Mouse (Mus musculus) kidney, adult 2 months (tissue): ENCODE results near the gene 9130019O22Rik. TPM values are rescaled to one million over a fixed set of nuclear protein-coding genes. Genes with fewer than 3 reads are reported as not detected.
"Not testable (repeated sequence)": the region's sequence is repeated elsewhere in the genome, so short reads cannot be mapped to it uniquely, and the experiment has no call there.

Source experiments
- DNase-seq: peaks from one replicate; pipeline ENCODE4 v3.0.0; 2021
- H3K27ac ChIP-seq: fragments of 200-500 bp; 2 replicates; pipeline ENCODE4 v1.5.1; 2012; ENCODE audit warnings: low read depth, low read length, control low read depth, inconsistent platforms; ENCODE audit not compliant: insufficient read depth
- H3K27me3 ChIP-seq: fragments of 200-500 bp; replicated peaks from 2 replicates; pipeline ENCODE4 v1.6.1; 2012; ENCODE audit warnings: mild to moderate bottlenecking, moderate library complexity, low read length, inconsistent platforms; ENCODE audit not compliant: control insufficient read depth, insufficient read depth
- H3K36me3 ChIP-seq: fragments of 200-500 bp; 2 replicates; pipeline ENCODE4 v1.6.1; 2012; ENCODE audit warnings: mild to moderate bottlenecking, moderate library complexity, low read length, inconsistent platforms; ENCODE audit not compliant: control insufficient read depth, insufficient read depth
- H3K4me1 ChIP-seq: fragments of 200-500 bp; 2 replicates; pipeline ENCODE4 v1.6.1; 2011; ENCODE audit warnings: low read length; ENCODE audit not compliant: control insufficient read depth, insufficient read depth
- H3K4me3 ChIP-seq: fragments of 200-500 bp; 2 replicates; pipeline ENCODE4 v1.5.1; 2011; ENCODE audit warnings: mild to moderate bottlenecking, low read depth, low read length, control low read depth; ENCODE audit not compliant: insufficient read depth
- CTCF ChIP-seq: fragments of 200-500 bp; conservative IDR thresholded peaks from 2 replicates; pipeline ENCODE4 v1.5.1; 2011; ENCODE audit warnings: low read depth, mild to moderate bottlenecking, control low read depth, low read length, moderate library complexity, mixed read lengths; ENCODE audit not compliant: insufficient read depth, insufficient read length
- POLR2A ChIP-seq: fragments of 200-500 bp; IDR thresholded peaks from one replicate; pipeline ENCODE4 v1.6.1; 2011; ENCODE audit warnings: low read depth, low read length, control low read depth
- WGBS: fragments of 180-500 bp; shearing (Covaris S2); methylation state at CpG from one replicate; pipeline ENCODE4 v1.1.7; 2018; 5-methylcytosine and 5-hydroxymethylcytosine counted together
- polyA plus RNA-seq: library from polyadenylated mRNA; depleted of rRNA; stranded (reverse); fragments of >200 nt; gene quantifications from 2 replicates; pipeline ENCODE4 v1.2.3, GENCODE M21; 2012

9130019O22Rik gene
- polyA plus RNA-seq, 1 experiment: 3.3 TPM

DNA sequence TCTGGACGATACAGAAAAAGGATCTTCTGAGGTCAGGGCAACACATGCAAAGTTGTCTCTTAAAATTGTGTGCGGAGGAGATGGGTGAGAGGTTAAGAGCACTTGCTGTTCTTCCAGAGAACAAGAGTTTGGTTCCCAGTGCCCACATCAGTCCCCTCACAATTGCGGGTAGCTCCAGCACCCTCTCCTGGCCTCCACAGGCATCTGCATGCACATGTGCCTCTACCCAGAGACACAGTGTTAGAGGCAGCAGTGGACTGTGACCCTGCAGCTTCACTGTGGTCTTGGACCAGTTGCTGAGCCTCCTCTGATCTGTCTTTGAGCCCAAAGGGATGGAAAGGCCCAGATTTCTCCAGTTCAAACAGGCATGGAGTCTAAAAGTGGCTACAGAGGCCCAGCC is 15.1 kb downstream of the 9130019O22Rik start:
- not testable (repeated sequence) for H3K4me1 ChIP-seq, H3K36me3 ChIP-seq, H3K27me3 ChIP-seq, H3K27ac ChIP-seq, H3K4me3 ChIP-seq
- peak; percentile 25 for DNase-seq
- WGBS: 87% methylated on average over 3 of the region's 3 CpGs
- peak; percentile 33; the same call in 1 of the 2 replicates for TF ChIP-seq CTCF

DNA sequence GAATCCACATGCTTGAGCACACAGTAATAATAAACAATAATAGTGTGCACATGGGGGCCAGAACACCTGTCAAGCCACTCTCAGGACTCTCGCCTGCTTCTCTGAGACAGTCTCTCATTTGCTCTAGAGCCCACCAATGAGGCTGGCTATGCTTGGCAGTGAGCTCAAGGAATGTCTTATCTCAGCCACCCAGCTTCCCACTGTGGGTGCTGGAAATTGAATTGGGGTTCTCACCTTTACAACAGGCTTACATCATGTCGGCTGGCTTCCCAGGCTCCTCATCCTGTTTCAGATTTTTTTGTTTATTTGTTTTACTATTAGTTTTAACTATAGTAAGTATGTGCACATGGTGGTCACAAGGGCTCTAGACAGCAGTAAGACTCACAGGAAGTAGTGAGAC is 15.8 kb downstream of the 9130019O22Rik start:
- Histone ChIP-seq H3K27me3 (no peaks in the 10 kb centered on the region), H3K4me3 (no peak overlapping the region), H3K27ac (no peak overlapping the region), H3K4me1 (no peaks in the 10 kb centered on the region), H3K36me3 (no peaks in the 10 kb centered on the region)
- WGBS: 87% methylated on average over 2 of the region's 2 CpGs
- no peak for TF ChIP-seq POLR2A
- no peak for TF ChIP-seq CTCF
- DNase-seq: no peak

DNA sequence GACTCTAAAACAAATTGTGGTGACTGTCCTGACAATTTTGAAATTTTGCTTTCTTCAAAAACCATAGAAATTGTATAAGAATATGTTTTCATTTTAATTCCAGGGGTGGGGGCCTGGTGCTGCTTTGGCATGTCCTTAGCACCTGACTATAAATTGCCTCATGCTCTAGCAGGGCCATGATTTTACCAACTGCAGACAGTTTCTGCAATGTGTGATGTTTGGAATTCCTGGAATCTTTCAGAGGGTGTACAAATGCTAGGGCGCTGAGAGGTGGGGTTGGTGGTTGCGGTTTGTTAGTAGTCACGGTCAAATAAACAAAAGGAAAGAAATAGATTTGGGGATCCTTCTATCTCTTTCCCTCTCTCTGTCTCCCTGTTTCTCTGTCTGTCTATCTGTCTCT is 20.7 kb downstream of the 9130019O22Rik start:
- TF ChIP-seq CTCF (no peak), POLR2A (no peak)
- no peak for DNase-seq
- no peaks in the 10 kb centered on the region for H3K36me3 ChIP-seq
- H3K27me3 ChIP-seq: no peaks in the 10 kb centered on the region
- H3K4me1 ChIP-seq: no peaks in the 10 kb centered on the region
- 67% methylated on average over 3 of the region's 3 CpGs for WGBS
- no peak overlapping the region for H3K4me3 ChIP-seq
- no peak overlapping the region for H3K27ac ChIP-seq

DNA sequence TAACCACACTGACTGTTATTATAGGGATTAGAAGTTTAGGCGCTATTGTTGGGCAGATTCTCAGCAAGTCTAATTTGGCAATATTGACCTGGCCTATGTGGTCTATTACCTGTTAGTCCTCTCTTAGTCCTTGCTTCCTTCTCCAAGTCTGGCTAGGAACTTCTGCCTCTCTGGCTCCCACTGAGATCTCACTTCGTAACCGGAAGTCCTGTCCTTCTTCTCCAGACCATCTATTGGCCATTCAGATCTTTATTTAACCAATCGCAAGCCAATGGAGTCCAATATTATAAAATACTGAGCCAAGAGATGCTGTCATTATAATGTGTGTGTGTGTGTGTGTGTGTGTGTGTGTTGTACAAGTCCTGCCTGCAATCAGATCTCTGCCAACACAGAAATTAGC is 22.8 kb downstream of the 9130019O22Rik start:
- TF ChIP-seq POLR2A (no peak), CTCF (no peak)
- Histone ChIP-seq H3K27ac (no peak overlapping the region), H3K27me3 (no peaks in the 10 kb centered on the region), H3K36me3 (no peaks in the 10 kb centered on the region), H3K4me1 (no peaks in the 10 kb centered on the region), H3K4me3 (peak overlapping the region; percentile 11; the same call in 1 of the 2 replicates)
- DNase-seq: peak; percentile 38
- 73% methylated on average over 4 of the region's 4 CpGs for WGBS

DNA sequence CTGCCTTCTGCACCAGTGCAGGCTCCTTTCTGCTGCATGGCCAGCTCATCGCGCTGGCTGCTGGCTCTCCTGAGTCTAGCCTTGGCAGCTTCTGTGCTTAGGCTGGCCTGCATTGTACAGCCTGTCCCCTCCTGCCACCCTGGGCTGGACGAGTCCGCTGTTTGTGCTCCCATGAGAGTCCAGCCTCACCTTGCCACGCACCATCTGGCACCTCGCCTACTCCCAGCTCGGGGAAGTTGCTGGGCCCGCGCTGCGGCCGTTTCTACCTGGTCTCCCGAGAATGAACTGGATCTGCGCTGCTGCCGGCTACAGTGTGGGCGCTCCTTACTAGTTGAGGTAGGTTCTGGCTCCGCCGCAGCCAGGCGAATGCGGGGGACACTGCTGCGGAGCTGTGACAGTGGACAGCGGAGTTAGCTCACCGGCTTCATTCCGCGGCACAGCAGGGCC is 23.5 kb downstream of the 9130019O22Rik start:
- 9% methylated on average over 24 of the region's 24 CpGs for WGBS
- Histone ChIP-seq H3K4me1 (no peaks in the 10 kb centered on the region), H3K27me3 (no peaks in the 10 kb centered on the region), H3K36me3 (no peaks in the 10 kb centered on the region), H3K27ac (no peak overlapping the region), H3K4me3 (peak overlapping the region; percentile 45)
- DNase-seq: peak; percentile 54
- no peak for TF ChIP-seq CTCF
- no peak for TF ChIP-seq POLR2A

DNA sequence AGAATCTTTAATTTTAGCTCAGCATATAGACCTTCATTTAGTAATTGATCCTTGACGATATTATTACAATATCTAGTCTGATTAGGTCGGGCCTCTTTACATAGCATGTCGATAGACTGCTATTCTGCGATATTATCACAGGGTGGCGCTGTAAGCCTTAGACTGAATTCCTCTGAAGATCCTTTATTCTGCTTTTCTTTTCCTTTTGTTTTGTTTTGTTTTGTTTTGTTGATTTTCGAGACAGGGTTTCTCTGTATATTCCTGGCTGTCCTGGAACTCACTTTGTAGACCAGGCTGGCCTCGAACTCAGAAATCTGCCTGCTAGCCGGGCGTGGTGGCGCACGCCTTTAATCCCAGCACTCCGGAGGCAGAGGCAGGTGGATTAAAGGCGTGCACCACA is 24.5 kb downstream of the 9130019O22Rik start:
- not testable (repeated sequence) for H3K27me3 ChIP-seq, H3K27ac ChIP-seq, H3K4me1 ChIP-seq, H3K36me3 ChIP-seq
- peak overlapping the region; percentile 44; the same call in 1 of the 2 replicates for H3K4me3 ChIP-seq
- 17% methylated on average over 13 of the region's 13 CpGs for WGBS
- peak; percentile 62 for DNase-seq
- TF ChIP-seq CTCF: peak; percentile 27

DNA sequence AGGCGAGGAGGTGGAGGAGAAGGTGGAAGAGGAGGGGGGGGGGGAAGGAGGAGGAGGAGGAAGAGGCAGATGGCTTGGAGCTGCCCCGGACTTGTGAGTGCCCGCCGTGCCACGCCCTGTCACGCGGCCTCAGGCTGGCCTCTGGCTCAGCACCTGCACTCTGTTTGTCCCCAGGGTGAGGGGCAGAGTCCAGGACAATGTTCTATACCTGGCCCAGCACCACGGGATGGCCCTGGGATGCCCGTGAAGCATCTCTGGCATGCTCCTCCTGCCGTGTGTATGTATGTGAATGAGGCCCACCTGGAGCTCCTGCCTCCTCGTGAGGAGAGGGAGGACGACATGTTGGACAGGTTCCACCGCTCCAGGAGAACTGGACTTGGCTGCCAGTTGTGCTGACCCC is 25.5 kb downstream of the 9130019O22Rik start:
- Histone ChIP-seq H3K4me3 (no peak overlapping the region), H3K27ac (no peak overlapping the region), H3K27me3 (no peaks in the 10 kb centered on the region), H3K36me3 (no peaks in the 10 kb centered on the region), H3K4me1 (no peaks in the 10 kb centered on the region)
- peak; percentile 82 for DNase-seq
- WGBS: 34% methylated on average over 13 of the region's 13 CpGs
- no peak for TF ChIP-seq CTCF
- no peak for TF ChIP-seq POLR2A

DNA sequence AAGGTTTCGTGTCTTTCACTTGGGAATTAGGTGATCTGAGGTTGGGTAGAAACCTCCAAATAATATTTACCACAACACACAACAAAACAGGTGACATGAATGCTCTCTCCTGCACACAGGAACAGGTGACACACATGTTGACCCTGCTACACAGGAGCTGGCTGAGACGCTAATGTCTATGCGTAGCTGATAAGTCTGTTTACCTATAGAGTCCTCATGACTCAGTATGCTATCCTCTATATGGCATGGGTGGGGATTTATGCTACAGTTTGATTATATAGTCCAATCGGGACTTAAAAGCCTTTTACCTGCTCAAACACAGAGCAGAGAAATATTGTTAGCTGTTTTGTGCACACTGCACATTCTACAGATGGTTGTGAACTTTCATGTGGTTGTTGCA is 26.7 kb downstream of the 9130019O22Rik start:
- WGBS: 80% methylated on average over 4 of the region's 4 CpGs
- no peak for DNase-seq
- no peaks in the 10 kb centered on the region for H3K27me3 ChIP-seq
- H3K4me3 ChIP-seq: no peak overlapping the region
- H3K36me3 ChIP-seq: no peaks in the 10 kb centered on the region
- no peaks in the 10 kb centered on the region for H3K4me1 ChIP-seq
- no peak for TF ChIP-seq POLR2A
- no peak for TF ChIP-seq CTCF
- H3K27ac ChIP-seq: no peak overlapping the region
